In the genomic region with DNA sequence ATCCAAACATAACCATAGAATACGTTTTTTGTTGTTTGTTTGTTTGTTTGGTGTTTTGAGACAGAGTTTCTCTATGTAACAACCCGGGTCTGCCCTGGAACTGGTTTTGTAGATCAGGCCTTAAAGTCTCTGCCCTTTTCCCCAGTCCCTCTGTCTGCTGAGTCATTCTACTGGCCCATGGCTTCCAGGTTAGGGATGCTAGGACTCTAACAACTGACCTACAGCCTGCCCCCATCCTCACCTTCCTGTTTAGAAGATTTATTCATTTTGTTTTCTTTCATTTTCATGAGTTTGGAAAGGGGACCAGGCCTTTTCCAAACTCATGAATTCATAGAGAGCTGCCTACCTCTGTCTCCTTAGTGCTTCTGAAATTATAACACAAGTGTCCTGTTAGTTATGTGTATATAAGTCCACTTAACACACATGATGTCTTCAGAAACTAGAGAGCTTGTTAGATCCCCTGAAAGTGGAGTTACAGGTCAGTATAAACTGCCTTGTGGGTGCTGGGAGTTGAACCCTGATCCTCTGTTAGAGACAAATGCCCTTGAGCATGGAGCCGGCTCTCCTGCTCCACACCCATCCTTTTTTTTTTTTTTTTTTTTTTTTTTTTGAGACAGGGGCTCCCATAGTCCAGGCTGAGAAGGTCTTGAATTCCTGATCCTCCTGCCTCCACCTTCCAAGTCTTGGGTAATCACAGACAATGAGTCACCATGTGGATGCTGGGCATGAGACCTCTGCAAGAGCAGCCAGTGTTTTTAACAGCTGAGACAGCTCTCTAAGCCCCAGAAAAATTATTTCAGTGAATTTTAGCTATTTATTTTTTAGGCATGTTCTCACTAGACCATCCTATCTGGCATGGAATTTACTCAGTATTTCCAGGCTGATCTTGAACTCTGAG, we compare ENCODE assay signal across 1 mouse cellular context.
TF ChIP-seq lines count a peak whose summit lies in the region.

No protein-coding gene starts in this region.

TF ChIP-seq in ES-E14, 5 proteins besides CTCF, POLR2A, EP300 and RAD21 (continued from another document):
- TF ChIP-seq CHD2 (IDR thresholded peaks at IDR 0.05; ENCODE audit: low read depth, low read length) (no peak), ZC3H11A (IDR thresholded peaks at IDR 0.05; ENCODE audit: borderline replicate concordance, low read depth, low read length) (no peak), ZNF384 (IDR thresholded peaks at IDR 0.05; ENCODE audit: low read depth, low read length) (peak; percentile 85)
